Mouse (Mus musculus) stomach, postnatal 0 days (tissue): ENCODE measurements around the gene Osbpl8.

ENCODE experiments used
- CTCF ChIP-seq: IDR thresholded peaks from 2 replicates; pipeline ENCODE4 v1.5.1; 2016; ENCODE audit warnings: antibody characterized with exemption, low read depth, mild to moderate bottlenecking, moderate library complexity
- EP300 ChIP-seq: optimal IDR thresholded peaks from 2 replicates; pipeline ENCODE3; 2016; ENCODE audit warnings: antibody characterized with exemption

DNA sequence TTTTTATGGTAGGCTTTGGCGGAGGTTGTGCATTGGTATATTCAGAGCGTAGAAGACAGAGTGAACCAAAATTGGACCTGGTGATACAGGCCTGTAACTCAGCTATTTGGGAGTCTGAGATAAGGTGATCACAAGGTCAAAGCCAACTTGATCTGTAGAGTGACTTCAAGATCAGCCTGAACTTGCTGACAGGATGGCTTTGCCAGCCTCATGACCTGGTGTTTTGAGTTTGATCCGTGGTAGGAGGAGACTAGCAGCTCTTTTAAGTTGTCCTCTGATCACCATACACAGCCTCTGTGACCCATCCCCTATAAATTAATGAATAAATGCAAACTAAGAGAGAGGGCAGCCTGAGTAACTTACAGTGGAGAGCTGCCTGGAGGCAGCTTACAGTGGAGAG lies 3.8 kb downstream of the Osbpl8 start:
- no peak for TF ChIP-seq EP300
- TF ChIP-seq CTCF: no peak
